Mouse (Mus musculus) limb, embryonic 13.5 days (tissue): Measurements from ENCODE around the gene Gorab. TPM values are rescaled to one million over a fixed set of nuclear protein-coding genes. Genes with fewer than 3 reads are reported as not detected.

Source experiments
- ATAC-seq: fragments of 200-750 bp; cut with Nextera tagmentation; 2 replicates; pipeline ENCODE4 v1.8.0; 2017; ENCODE audit warnings: low read depth, moderate number of reproducible peaks, moderate TSS enrichment; ENCODE audit not compliant: low FRiP score
- H3K27ac ChIP-seq: fragments of 300-500 bp; sonication (generic); 2 replicates; pipeline ENCODE4 v1.5.1; 2015; ENCODE audit warnings: inconsistent platforms, mild to moderate bottlenecking, moderate library complexity
- H3K27me3 ChIP-seq: fragments of 300-500 bp; sonication (generic); 2 replicates; pipeline ENCODE4 v1.6.1; 2015; ENCODE audit warnings: mild to moderate bottlenecking, inconsistent platforms
- H3K36me3 ChIP-seq: fragments of 300-500 bp; sonication (generic); 2 replicates; pipeline ENCODE4 v1.6.1; 2015; ENCODE audit warnings: inconsistent platforms, mild to moderate bottlenecking, moderate library complexity
- H3K4me1 ChIP-seq: fragments of 300-500 bp; sonication (generic); 2 replicates; pipeline ENCODE4 v1.6.1; 2015; ENCODE audit warnings: inconsistent platforms
- H3K4me2 ChIP-seq: fragments of 300-500 bp; sonication (generic); replicated peaks from 2 replicates; pipeline ENCODE4 v1.6.1; 2015; ENCODE audit warnings: inconsistent platforms, mild to moderate bottlenecking, moderate library complexity
- H3K4me3 ChIP-seq: fragments of 300-500 bp; sonication (generic); 2 replicates; pipeline ENCODE4 v1.5.1; 2015; ENCODE audit warnings: moderate library complexity, mild to moderate bottlenecking, inconsistent platforms
- H3K9ac ChIP-seq: fragments of 300-500 bp; sonication (generic); 2 replicates; pipeline ENCODE4 v1.6.1; 2015; ENCODE audit warnings: mild to moderate bottlenecking, inconsistent platforms
- H3K9me3 ChIP-seq: fragments of 300-500 bp; sonication (generic); 2 replicates; pipeline ENCODE4 v1.6.1; 2016; ENCODE audit warnings: inconsistent platforms
- WGBS: fragments of 180-500 bp; shearing (Covaris S2); methylation state at CpG from one replicate; pipeline ENCODE4 v1.1.7; 2015; 5-methylcytosine and 5-hydroxymethylcytosine counted together
- polyA plus RNA-seq: library from polyadenylated mRNA; unstranded; fragments of >200 nt; fragmentation: Nextera tagmentation; extraction: Ambion mirVana; gene quantifications from 2 replicates; pipeline ENCODE4 v1.2.1, GENCODE M21; 2015

Gene Gorab
- polyA plus RNA-seq, 1 experiment from 2014 or later: 35.6 TPM

- Histone ChIP-seq H3K27me3 (no peaks in the 10 kb centered on the region), H3K4me3 (no peak overlapping the region), H3K9ac (no peak overlapping the region), H3K4me2 (no peak overlapping the region), H3K36me3 (peaks cover 16% of the 10 kb centered on the region), H3K4me1 (peaks cover 20% of the 10 kb centered on the region), H3K27ac (no peak overlapping the region), H3K9me3 (no peaks in the 10 kb centered on the region)
- no peak for ATAC-seq
- WGBS: 67% methylated on average over 1 of the region's 1 CpGs
Observed at GRCm38 (mm10) chr1:163380591-163380990, 22.9 kb downstream of the Gorab start.

GRCm38 (mm10) chr1:163380072-163380471, 23.4 kb downstream of the Gorab start:
- no peaks in the 10 kb centered on the region for H3K27me3 ChIP-seq
- H3K4me2 ChIP-seq: no peak overlapping the region
- H3K4me1 ChIP-seq: peaks cover 25% of the 10 kb centered on the region
- no peak for ATAC-seq
- no peak overlapping the region for H3K9ac ChIP-seq
- 51% methylated on average over 4 of the region's 4 CpGs for WGBS
- no peak overlapping the region for H3K4me3 ChIP-seq
- peaks cover 12% of the 10 kb centered on the region; the same call in 1 of the 2 replicates for H3K36me3 ChIP-seq
- no peak overlapping the region for H3K27ac ChIP-seq
- H3K9me3 ChIP-seq: no peaks in the 10 kb centered on the region

- H3K9ac ChIP-seq: no peak overlapping the region
- peak overlapping the region; percentile 7; the same call in 1 of the 2 replicates for H3K4me2 ChIP-seq
- no peaks in the 10 kb centered on the region for H3K9me3 ChIP-seq
- H3K27me3 ChIP-seq: no peaks in the 10 kb centered on the region
- no peak for ATAC-seq
- peaks cover 6% of the 10 kb centered on the region; the same call in 1 of the 2 replicates for H3K36me3 ChIP-seq
- peaks cover 33% of the 10 kb centered on the region for H3K4me1 ChIP-seq
- WGBS: 13% methylated on average over 6 of the region's 6 CpGs
- H3K27ac ChIP-seq: no peak overlapping the region
- H3K4me3 ChIP-seq: no peak overlapping the region
Observed at GRCm38 (mm10) chr1:163377924-163378323, 25.5 kb downstream of the Gorab start.

GRCm38 (mm10) chr1:163376818-163377581, 26.5 kb downstream of the Gorab start:
- ATAC-seq: peak; percentile 30; the same call in 1 of the 2 replicates
- no peak overlapping the region for H3K4me3 ChIP-seq
- peaks cover 33% of the 10 kb centered on the region for H3K4me1 ChIP-seq
- no peaks in the 10 kb centered on the region for H3K9me3 ChIP-seq
- no peak overlapping the region for H3K4me2 ChIP-seq
- 32% methylated on average over 6 of the region's 6 CpGs for whole genome bisulfite sequencing
- no peak overlapping the region for H3K27ac ChIP-seq
- H3K27me3 ChIP-seq: no peaks in the 10 kb centered on the region
- H3K9ac ChIP-seq: no peak overlapping the region
- 0 out of 2 replicates have a peak, but pooled peaks cover under 1% of the 10 kb centered on the region for H3K36me3 ChIP-seq

GRCm38 (mm10) chr1:163374455-163374854, 29.0 kb downstream of the Gorab start:
- peak; percentile 36; the same call in 1 of the 2 replicates for ATAC-seq
- H3K27ac ChIP-seq: 0 out of 2 replicates have a peak overlapping the region, but pooled peaks have one; percentile 40

GRCm38 (mm10) chr1:163362202-163362601, 41.3 kb downstream of the Gorab start:
- ATAC-seq: no peak
- H3K4me1 ChIP-seq: peaks cover 36% of the 10 kb centered on the region
- no peaks in the 10 kb centered on the region for H3K36me3 ChIP-seq
- no peak overlapping the region; the same call in 1 of the 2 replicates for H3K4me3 ChIP-seq
- H3K27ac ChIP-seq: peak overlapping the region; percentile 52; the same call in 1 of the 2 replicates
- WGBS: 22% methylated on average over 8 of the region's 8 CpGs
- 0 out of 2 replicates have a peak overlapping the region, but pooled peaks have one; percentile 35 for H3K9ac ChIP-seq
- no peaks in the 10 kb centered on the region for H3K9me3 ChIP-seq
- no peaks in the 10 kb centered on the region for H3K27me3 ChIP-seq
- peak overlapping the region; percentile 49 for H3K4me2 ChIP-seq

More at GRCm38 (mm10) chr1:163374455-163374854, 29.0 kb downstream of the Gorab start:
- no peaks in the 10 kb centered on the region for H3K9me3 ChIP-seq
- H3K4me1 ChIP-seq: peaks cover 33% of the 10 kb centered on the region
- no peaks in the 10 kb centered on the region for H3K27me3 ChIP-seq
- H3K9ac ChIP-seq: no peak overlapping the region
- WGBS: 11% methylated on average over 5 of the region's 5 CpGs
- H3K4me3 ChIP-seq: no peak overlapping the region
- H3K4me2 ChIP-seq: no peak overlapping the region
- H3K36me3 ChIP-seq: no peaks in the 10 kb centered on the region

- Histone ChIP-seq H3K36me3 (no peaks in the 10 kb centered on the region), H3K9me3 (no peaks in the 10 kb centered on the region), H3K9ac (no peak overlapping the region), H3K4me3 (0 out of 2 replicates have a peak overlapping the region, but pooled peaks have one; percentile 19), H3K4me2 (peak overlapping the region; percentile 49), H3K27ac (peak overlapping the region; percentile 58; the same call in 1 of the 2 replicates), H3K4me1 (peaks cover 38% of the 10 kb centered on the region), H3K27me3 (no peaks in the 10 kb centered on the region)
- peak; percentile 60 for ATAC-seq
- WGBS: 19% methylated on average over 5 of the region's 5 CpGs
Observed at GRCm38 (mm10) chr1:163361376-163361775, 42.1 kb downstream of the Gorab start.

GRCm38 (mm10) chr1:163360796-163361195, 42.7 kb downstream of the Gorab start:
- Histone ChIP-seq H3K4me2 (peak overlapping the region; percentile 49), H3K27ac (peak overlapping the region; percentile 58), H3K4me3 (peak overlapping the region; percentile 19; the same call in 1 of the 2 replicates), H3K4me1 (peaks cover 44% of the 10 kb centered on the region), H3K36me3 (no peaks in the 10 kb centered on the region), H3K27me3 (no peaks in the 10 kb centered on the region), H3K9me3 (no peaks in the 10 kb centered on the region), H3K9ac (0 out of 2 replicates have a peak overlapping the region, but pooled peaks have one; percentile 19)
- ATAC-seq: no peak
- 20% methylated on average over 6 of the region's 6 CpGs for WGBS

GRCm38 (mm10) chr1:163359521-163359920, 43.9 kb downstream of the Gorab start:
- 62% methylated on average over 3 of the region's 3 CpGs for WGBS
- H3K9ac ChIP-seq: no peak overlapping the region
- no peaks in the 10 kb centered on the region for H3K27me3 ChIP-seq
- H3K4me3 ChIP-seq: 0 out of 2 replicates have a peak overlapping the region, but pooled peaks have one; percentile 23
- H3K36me3 ChIP-seq: no peaks in the 10 kb centered on the region
- H3K4me1 ChIP-seq: peaks cover 53% of the 10 kb centered on the region
- peak overlapping the region; percentile 42 for H3K4me2 ChIP-seq
- H3K27ac ChIP-seq: no peak overlapping the region; the same call in 1 of the 2 replicates
- H3K9me3 ChIP-seq: no peaks in the 10 kb centered on the region
- no peak for ATAC-seq

- H3K9me3 ChIP-seq: no peaks in the 10 kb centered on the region
- H3K36me3 ChIP-seq: no peaks in the 10 kb centered on the region
- peak overlapping the region; percentile 58; the same call in 1 of the 2 replicates for H3K9ac ChIP-seq
- H3K4me3 ChIP-seq: peak overlapping the region; percentile 35
- peak overlapping the region; percentile 65 for H3K27ac ChIP-seq
- no peaks in the 10 kb centered on the region for H3K27me3 ChIP-seq
- H3K4me1 ChIP-seq: peaks cover 53% of the 10 kb centered on the region
- 10% methylated on average over 7 of the region's 7 CpGs for WGBS
- peak overlapping the region; percentile 56 for H3K4me2 ChIP-seq
- peak; percentile 79 for ATAC-seq
Observed at GRCm38 (mm10) chr1:163358165-163358564, 45.3 kb downstream of the Gorab start.

- H3K36me3 ChIP-seq: no peaks in the 10 kb centered on the region
- H3K9ac ChIP-seq: 0 out of 2 replicates have a peak overlapping the region, but pooled peaks have one; percentile 58
- H3K4me1 ChIP-seq: peaks cover 50% of the 10 kb centered on the region
- peak overlapping the region; percentile 56 for H3K4me2 ChIP-seq
- no peaks in the 10 kb centered on the region for H3K9me3 ChIP-seq
- ATAC-seq: no peak
- H3K27me3 ChIP-seq: no peaks in the 10 kb centered on the region
- peak overlapping the region; percentile 65; the same call in 1 of the 2 replicates for H3K27ac ChIP-seq
- whole genome bisulfite sequencing: 13% methylated on average over 6 of the region's 6 CpGs
- peak overlapping the region; percentile 35; the same call in 1 of the 2 replicates for H3K4me3 ChIP-seq
Observed at GRCm38 (mm10) chr1:163357733-163358132, 45.7 kb downstream of the Gorab start.

GRCm38 (mm10) chr1:163356167-163356566, 47.3 kb downstream of the Gorab start:
- ATAC-seq: no peak
- no peaks in the 10 kb centered on the region for H3K9me3 ChIP-seq
- no peak overlapping the region for H3K4me3 ChIP-seq
- H3K27me3 ChIP-seq: no peaks in the 10 kb centered on the region
- no peaks in the 10 kb centered on the region for H3K36me3 ChIP-seq
- H3K27ac ChIP-seq: 0 out of 2 replicates have a peak overlapping the region, but pooled peaks have one; percentile 6
- H3K4me1 ChIP-seq: peaks cover 34% of the 10 kb centered on the region
- no peak overlapping the region for H3K9ac ChIP-seq
- H3K4me2 ChIP-seq: peak overlapping the region; percentile 12
- WGBS: 12% methylated on average over 4 of the region's 4 CpGs
